Mouse (Mus musculus): ENCODE results near the gene Fam120a. TPM values are rescaled to one million over a fixed set of nuclear protein-coding genes. Genes with fewer than 3 reads are reported as not detected.

Fam120a gene
- polyA plus RNA-seq, 1 experiment from 2014 or later = 18.1 TPM

DNA sequence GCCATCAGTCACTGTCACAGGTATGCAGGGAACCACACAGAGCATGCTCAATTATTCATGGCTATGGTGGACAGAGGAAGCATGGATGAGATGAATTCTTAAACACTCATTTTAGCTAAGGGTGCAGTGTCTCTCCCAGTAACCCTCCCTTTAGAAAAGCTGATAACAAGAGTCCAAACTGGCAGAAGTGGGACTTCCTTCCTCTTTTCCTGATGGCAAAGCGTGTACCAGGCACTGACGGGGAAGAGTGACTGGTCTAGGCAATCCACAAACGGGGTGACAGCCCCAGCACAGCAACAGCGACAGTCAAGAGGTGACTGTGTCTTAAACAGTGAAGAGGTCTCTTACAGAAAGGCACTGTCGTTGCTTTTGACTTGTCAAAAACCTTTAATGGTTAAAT, 72.4 kb downstream of the Fam120a start:
- whole genome bisulfite sequencing = 88% methylated on average over 5 of the region's 5 CpGs
- ATAC-seq (ENCODE audit: low FRiP score, low TSS enrichment) = no peak
- H3K9ac ChIP-seq (ENCODE audit: low read length) = no peak overlapping the region
- TF ChIP-seq CTCF (IDR thresholded peaks at IDR 0.05; ENCODE audit: low read depth) = no peak
- TF ChIP-seq EP300 (optimal IDR thresholded peaks at IDR 0.05) = no peak
- H3K9me3 ChIP-seq (ENCODE audit: control insufficient read depth, low read length) = no peaks in the 10 kb centered on the region
- no peaks in the 10 kb centered on the region for H3K27me3 ChIP-seq (ENCODE audit: control insufficient read depth, insufficient read depth, low read length)
- H3K36me3 ChIP-seq (ENCODE audit: control insufficient read depth, insufficient read depth, low read length) = peaks cover 26% of the 10 kb centered on the region
- no peak overlapping the region for H3K4me3 ChIP-seq (ENCODE audit: low read depth, low read length)
- H3K4me1 ChIP-seq (replicated peaks; ENCODE audit: control insufficient read depth, insufficient read depth) = no peaks in the 10 kb centered on the region
- peak; percentile 7 for DNase-seq (ENCODE audit: low spot score)
- H3K4me2 ChIP-seq (replicated peaks; ENCODE audit: low read depth) = no peak overlapping the region
- H3K27ac ChIP-seq (replicated peaks) = no peak overlapping the region

DNA sequence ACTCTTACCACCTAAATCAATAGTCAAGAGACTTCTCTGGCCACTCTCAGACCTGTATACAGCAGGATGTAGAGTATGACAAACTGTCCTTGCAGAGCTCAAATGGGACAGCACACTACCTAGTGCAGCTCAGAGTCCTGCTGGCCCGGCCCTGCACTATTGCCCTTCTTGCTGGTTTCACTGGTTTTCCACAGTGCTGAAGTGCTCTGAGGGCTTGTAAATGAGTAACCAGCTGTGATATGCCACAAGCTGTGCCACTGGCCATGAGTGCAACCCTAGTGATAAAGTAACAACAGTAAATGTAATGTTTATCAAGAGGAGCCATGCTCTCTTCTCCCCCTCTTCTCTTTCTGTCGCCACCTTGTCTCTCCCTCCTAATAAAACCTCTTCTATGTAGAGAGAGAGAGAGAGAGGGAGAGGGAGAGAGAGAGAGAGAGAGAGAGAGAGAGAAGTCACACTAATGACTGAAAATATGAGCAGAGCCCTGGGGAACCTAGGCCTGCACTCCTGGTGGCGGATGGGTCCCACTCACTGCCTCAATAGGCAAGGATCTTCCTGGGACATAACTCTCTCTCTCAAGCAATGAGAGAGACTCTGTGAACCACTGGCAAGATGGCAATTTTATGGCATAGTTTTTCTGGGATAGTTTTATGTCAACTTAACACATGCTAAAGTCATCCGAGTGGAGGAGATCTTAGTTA, 77.4 kb downstream of the Fam120a start:
- H3K27me3 ChIP-seq (ENCODE audit: control insufficient read depth, insufficient read depth, low read length) = no peaks in the 10 kb centered on the region
- WGBS = 78% methylated on average over 4 of the region's 4 CpGs
- ATAC-seq (ENCODE audit: low FRiP score, low TSS enrichment) (peak; percentile 81), DNase-seq (ENCODE audit: low spot score) (peak; percentile 59)
- no peaks in the 10 kb centered on the region for H3K9me3 ChIP-seq (ENCODE audit: control insufficient read depth, low read length)
- TF ChIP-seq EP300 (optimal IDR thresholded peaks at IDR 0.05) (no peak), CTCF (IDR thresholded peaks at IDR 0.05; ENCODE audit: low read depth) (no peak)
- H3K4me3 ChIP-seq (ENCODE audit: low read depth, low read length) = no peak overlapping the region
- no peak overlapping the region for H3K4me2 ChIP-seq (replicated peaks; ENCODE audit: low read depth)
- peak overlapping the region; percentile 45 for H3K27ac ChIP-seq (replicated peaks)
- H3K9ac ChIP-seq (ENCODE audit: low read length) = no peak overlapping the region
- peaks cover 27% of the 10 kb centered on the region for H3K36me3 ChIP-seq (ENCODE audit: control insufficient read depth, insufficient read depth, low read length)
- no peaks in the 10 kb centered on the region for H3K4me1 ChIP-seq (replicated peaks; ENCODE audit: control insufficient read depth, insufficient read depth)

DNA sequence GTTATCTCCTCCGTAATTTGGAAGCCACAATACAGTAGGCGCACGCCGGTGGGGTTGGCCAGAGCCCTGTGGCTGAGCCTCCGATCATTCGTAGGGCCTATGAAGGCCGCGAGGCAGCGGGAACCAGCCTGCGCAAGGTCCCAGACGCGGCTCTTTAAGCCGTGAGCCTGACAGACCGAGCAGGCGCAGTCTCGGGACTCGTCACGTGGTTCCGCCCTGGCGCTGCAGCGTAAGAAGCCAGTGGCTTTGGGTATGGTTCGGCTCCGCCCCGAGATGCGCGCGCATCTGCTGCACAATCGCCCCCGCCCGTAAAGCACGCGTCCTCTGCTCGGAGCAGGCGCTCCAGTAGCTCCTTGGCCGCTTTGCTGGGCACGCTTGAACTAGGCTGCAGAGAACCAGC, 89.3 kb downstream of the Fam120a start:
- no peaks in the 10 kb centered on the region for H3K27me3 ChIP-seq (ENCODE audit: control insufficient read depth, insufficient read depth, low read length)
- no peaks in the 10 kb centered on the region for H3K4me1 ChIP-seq (replicated peaks; ENCODE audit: control insufficient read depth, insufficient read depth)
- H3K4me2 ChIP-seq (replicated peaks; ENCODE audit: low read depth) = peak overlapping the region; percentile 69
- ATAC-seq (ENCODE audit: low FRiP score, low TSS enrichment) (peak; percentile 98), DNase-seq (ENCODE audit: low spot score) (peak; percentile 99)
- peak overlapping the region; percentile 39 for H3K4me3 ChIP-seq (ENCODE audit: low read depth, low read length)
- no peaks in the 10 kb centered on the region for H3K9me3 ChIP-seq (ENCODE audit: control insufficient read depth, low read length)
- H3K9ac ChIP-seq (ENCODE audit: low read length) = peak overlapping the region; percentile 69
- TF ChIP-seq EP300 (optimal IDR thresholded peaks at IDR 0.05) = no peak
- no peak for TF ChIP-seq CTCF (IDR thresholded peaks at IDR 0.05; ENCODE audit: low read depth)
- H3K27ac ChIP-seq (replicated peaks) = peak overlapping the region; percentile 93
- under 1% methylated on average over 36 of the region's 36 CpGs for WGBS
- peaks cover 9% of the 10 kb centered on the region for H3K36me3 ChIP-seq (ENCODE audit: control insufficient read depth, insufficient read depth, low read length)

DNA sequence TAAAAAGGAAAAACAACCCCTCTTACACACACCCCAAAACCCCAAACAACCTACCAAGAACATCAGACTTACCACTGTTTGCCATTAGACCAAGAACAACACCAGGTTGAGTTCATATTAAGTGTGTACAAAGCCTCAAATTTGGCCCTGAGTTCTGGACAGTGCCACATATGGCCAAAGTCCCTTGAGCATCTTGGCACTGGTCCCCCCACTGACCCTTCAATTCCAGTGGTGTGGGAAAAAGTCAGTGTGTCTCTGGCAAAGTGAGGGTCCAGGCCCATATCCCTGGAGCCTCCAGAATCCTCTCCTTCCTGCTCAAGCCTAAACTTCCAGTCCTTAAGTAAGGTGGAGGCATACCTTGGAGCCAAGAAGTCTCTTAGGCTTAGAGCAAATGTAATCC, 90.0 kb downstream of the Fam120a start:
- peak overlapping the region; percentile 39; the same call in 1 of the 2 replicates for H3K4me3 ChIP-seq (ENCODE audit: low read depth, low read length)
- peaks cover 6% of the 10 kb centered on the region for H3K36me3 ChIP-seq (ENCODE audit: control insufficient read depth, insufficient read depth, low read length)
- TF ChIP-seq CTCF (IDR thresholded peaks at IDR 0.05; ENCODE audit: low read depth) (no peak), EP300 (optimal IDR thresholded peaks at IDR 0.05) (no peak)
- H3K9me3 ChIP-seq (ENCODE audit: control insufficient read depth, low read length) = no peaks in the 10 kb centered on the region
- H3K27ac ChIP-seq (replicated peaks) = peak overlapping the region; percentile 93
- ATAC-seq (ENCODE audit: low FRiP score, low TSS enrichment) (no peak), DNase-seq (ENCODE audit: low spot score) (no peak)
- peak overlapping the region; percentile 69 for H3K9ac ChIP-seq (ENCODE audit: low read length)
- H3K4me1 ChIP-seq (replicated peaks; ENCODE audit: control insufficient read depth, insufficient read depth) = 0 out of 2 replicates have a peak, but pooled peaks cover 3% of the 10 kb centered on the region
- H3K27me3 ChIP-seq (ENCODE audit: control insufficient read depth, insufficient read depth, low read length) = no peaks in the 10 kb centered on the region
- peak overlapping the region; percentile 69 for H3K4me2 ChIP-seq (replicated peaks; ENCODE audit: low read depth)

GRCm38 (mm10) chr13:48872726-48873125, 95.1 kb downstream of the Fam120a start:
- Histone ChIP-seq H3K36me3 (ENCODE audit: control insufficient read depth, insufficient read depth, low read length) (no peaks in the 10 kb centered on the region), H3K27me3 (ENCODE audit: control insufficient read depth, insufficient read depth, low read length) (no peaks in the 10 kb centered on the region), H3K27ac (replicated peaks) (peak overlapping the region; percentile 30; the same call in 1 of the 2 replicates), H3K9ac (ENCODE audit: low read length) (no peak overlapping the region), H3K4me2 (replicated peaks; ENCODE audit: low read depth) (no peak overlapping the region), H3K4me3 (ENCODE audit: low read depth, low read length) (no peak overlapping the region), H3K9me3 (ENCODE audit: control insufficient read depth, low read length) (no peaks in the 10 kb centered on the region), H3K4me1 (replicated peaks; ENCODE audit: control insufficient read depth, insufficient read depth) (peaks cover 19% of the 10 kb centered on the region)
- DNase-seq (ENCODE audit: low spot score) = no peak
- WGBS = 62% methylated on average over 5 of the region's 5 CpGs
- TF ChIP-seq CTCF (IDR thresholded peaks at IDR 0.05; ENCODE audit: low read depth) (no peak), EP300 (optimal IDR thresholded peaks at IDR 0.05) (no peak)
- ATAC-seq (ENCODE audit: low FRiP score, low TSS enrichment) = peak; percentile 55

DNA sequence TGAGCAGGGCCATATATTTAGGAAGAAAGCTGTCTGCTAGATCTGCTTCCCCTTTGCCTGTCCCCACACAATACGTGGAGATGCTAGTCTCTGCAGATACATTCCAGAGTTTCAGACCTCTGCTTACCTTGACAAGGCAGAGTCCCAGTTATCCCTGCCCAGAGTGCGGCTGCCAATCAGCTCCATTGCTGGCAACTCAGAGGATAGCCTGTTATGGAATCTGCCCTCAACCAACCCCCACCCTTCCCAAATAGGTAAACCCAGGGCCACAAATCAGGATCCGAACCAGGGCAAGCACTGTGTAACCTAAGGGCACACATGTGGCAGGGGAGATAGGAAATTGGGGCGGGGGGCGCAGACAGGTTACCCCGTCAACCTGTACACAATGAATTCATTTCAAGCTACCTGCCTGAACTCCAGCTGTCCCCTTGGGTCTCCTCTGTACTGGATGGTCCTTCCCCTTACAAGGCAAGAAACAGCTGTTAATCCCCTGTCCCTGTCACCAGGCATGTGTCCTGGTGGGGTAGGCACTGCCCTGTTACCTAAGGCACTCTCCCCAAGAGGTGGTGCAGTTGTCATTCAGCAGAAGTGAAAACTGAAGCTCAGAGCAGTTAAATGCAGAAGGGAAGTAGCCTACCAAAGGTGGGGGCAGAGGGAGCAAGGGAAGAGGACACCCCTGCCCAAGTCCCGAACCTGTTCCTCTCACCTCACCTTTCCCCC, 95.8 kb downstream of the Fam120a start:
- H3K36me3 ChIP-seq (ENCODE audit: control insufficient read depth, insufficient read depth, low read length) = no peaks in the 10 kb centered on the region
- no peaks in the 10 kb centered on the region for H3K9me3 ChIP-seq (ENCODE audit: control insufficient read depth, low read length)
- H3K27me3 ChIP-seq (ENCODE audit: control insufficient read depth, insufficient read depth, low read length) = no peaks in the 10 kb centered on the region
- peak overlapping the region; percentile 81 for H3K4me3 ChIP-seq (ENCODE audit: low read depth, low read length)
- H3K4me2 ChIP-seq (replicated peaks; ENCODE audit: low read depth) = peak overlapping the region; percentile 94
- peak overlapping the region; percentile 97 for H3K27ac ChIP-seq (replicated peaks)
- no peak for DNase-seq (ENCODE audit: low spot score)
- peaks cover 19% of the 10 kb centered on the region for H3K4me1 ChIP-seq (replicated peaks; ENCODE audit: control insufficient read depth, insufficient read depth)
- H3K9ac ChIP-seq (ENCODE audit: low read length) = peak overlapping the region; percentile 100
- WGBS = 56% methylated on average over 7 of the region's 7 CpGs
- no peak for ATAC-seq (ENCODE audit: low FRiP score, low TSS enrichment)
- TF ChIP-seq EP300 (optimal IDR thresholded peaks at IDR 0.05) = no peak
- TF ChIP-seq CTCF (IDR thresholded peaks at IDR 0.05; ENCODE audit: low read depth) = peak; percentile 18; the same call in 1 of the 2 replicates

Data from stomach, postnatal 0 days (tissue).